Mouse (Mus musculus) heart, adult 2 months (tissue): Measurements from ENCODE around the gene Ano9.

Experiments
- CTCF ChIP-seq: fragments of 200-600 bp; IDR thresholded peaks from 2 replicates; pipeline ENCODE4 v1.8.1; 2022; ENCODE audit warnings: antibody characterized with exemption, mild to moderate bottlenecking, moderate library complexity
- POLR2A ChIP-seq: fragments of 200-500 bp; IDR thresholded peaks from 2 replicates; pipeline ENCODE4 v1.6.1; 2011; ENCODE audit warnings: mild to moderate bottlenecking, low read depth, low read length, control low read depth; ENCODE audit not compliant: insufficient read depth

DNA sequence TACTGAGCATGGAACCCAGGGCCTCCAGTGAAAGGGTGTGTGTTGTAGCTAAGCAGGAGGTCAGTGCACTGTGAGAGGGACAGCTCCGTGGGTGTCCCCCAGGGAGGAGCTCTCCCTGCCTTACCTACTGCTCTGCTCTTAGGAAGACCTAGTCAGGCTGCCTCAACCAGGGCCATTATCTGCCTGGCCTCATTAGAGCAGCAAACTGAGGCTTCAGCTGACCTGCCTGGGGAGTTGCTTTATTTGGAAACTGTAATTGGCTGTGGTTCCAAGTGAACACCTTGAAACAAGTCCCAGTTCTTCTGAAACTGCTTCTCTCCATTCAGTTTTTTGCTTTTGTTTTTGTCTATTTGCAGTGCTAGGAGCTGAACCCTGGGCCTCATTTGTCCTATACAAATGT is 27.8 kb upstream of the Ano9 start:
- no peak for TF ChIP-seq POLR2A
- TF ChIP-seq CTCF: no peak
